Mouse (Mus musculus) heart, adult 9 months (tissue): Measurements from ENCODE around the gene Dek.
A peak's percentile ranks its signal among the peaks of the same experiment; 100 is the strongest.

ENCODE experiments used
- DNase-seq, 2 experiments: peaks; one replicate each; pipeline ENCODE4 v3.0.0; 2022; ENCODE audit warnings: low spot score in 2 of 2

Dek gene

GRCm38 (mm10) chr13:47105711-47106579, at the start of gene Dek:
TSS of gene Dek (minus strand) at chr13:47106201.
- DNase-seq = peak; percentile 88 to 89

DNA sequence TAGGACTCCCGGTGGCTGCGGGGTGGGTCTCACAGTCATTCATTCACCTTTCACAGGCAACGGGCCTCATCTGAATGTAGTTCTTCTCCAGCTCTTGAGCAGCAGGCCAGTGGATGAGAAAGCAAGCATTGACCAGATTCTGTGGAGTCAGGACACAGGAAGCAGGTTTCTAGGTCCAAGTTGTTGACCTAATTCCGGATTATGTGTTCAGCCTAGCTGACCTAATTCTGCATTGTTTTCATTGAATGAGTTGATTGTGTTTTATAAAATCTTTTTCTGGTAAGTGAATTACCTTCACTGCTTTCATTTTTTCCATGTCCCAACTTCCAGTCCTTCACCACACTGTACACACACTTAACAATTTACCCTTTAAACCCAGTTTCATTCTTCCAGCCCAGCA, 48.9 kb upstream of the Dek start:
- DNase-seq = no peak

- no peak for DNase-seq
Observed at GRCm38 (mm10) chr13:47153206-47153605, 47.2 kb upstream of the Dek start.

GRCm38 (mm10) chr13:47152390-47152789, 46.4 kb upstream of the Dek start:
- DNase-seq = peak; percentile 15 to 40

DNA sequence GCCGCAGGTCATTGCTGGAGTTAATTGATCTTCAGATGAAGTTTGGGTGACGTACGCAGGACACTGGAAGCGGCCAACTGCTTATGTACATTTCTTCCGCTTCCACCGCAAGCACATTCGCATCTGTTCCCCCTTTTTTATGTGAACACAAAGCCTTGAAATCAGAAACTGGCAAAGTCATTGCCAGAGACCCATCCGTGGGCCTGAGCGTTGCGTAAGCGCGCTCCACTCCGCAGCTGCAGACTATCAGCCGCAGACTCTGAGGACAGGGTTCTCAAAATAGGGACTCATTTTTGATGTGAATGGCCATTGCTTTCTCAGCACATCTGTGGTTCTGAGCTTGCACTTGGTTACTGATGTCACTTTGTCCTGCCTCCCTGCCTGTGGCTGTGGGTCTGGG, 45.1 kb upstream of the Dek start:
- peak; percentile 24 to 56 for DNase-seq

DNA sequence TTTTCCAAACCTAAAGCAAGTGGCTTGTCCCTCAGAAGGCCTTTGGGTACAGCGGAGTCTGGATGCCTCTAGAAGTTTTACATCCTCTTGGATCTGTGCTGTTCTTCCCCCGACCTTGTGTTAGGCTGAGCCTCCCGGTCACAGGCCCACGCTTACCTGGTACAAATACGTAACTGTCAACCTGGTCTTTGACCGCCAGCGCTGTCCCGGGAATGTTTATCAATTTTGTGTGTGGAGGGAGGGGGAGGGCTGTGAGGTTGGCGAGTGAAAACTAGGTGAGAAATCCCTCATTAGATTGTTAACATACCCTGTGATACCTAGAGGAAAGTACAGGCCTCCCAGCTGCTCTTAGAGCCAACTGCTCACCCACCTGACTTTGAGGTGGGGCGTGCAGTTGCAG, 44.0 kb upstream of the Dek start:
- DNase-seq = no peak

DNA sequence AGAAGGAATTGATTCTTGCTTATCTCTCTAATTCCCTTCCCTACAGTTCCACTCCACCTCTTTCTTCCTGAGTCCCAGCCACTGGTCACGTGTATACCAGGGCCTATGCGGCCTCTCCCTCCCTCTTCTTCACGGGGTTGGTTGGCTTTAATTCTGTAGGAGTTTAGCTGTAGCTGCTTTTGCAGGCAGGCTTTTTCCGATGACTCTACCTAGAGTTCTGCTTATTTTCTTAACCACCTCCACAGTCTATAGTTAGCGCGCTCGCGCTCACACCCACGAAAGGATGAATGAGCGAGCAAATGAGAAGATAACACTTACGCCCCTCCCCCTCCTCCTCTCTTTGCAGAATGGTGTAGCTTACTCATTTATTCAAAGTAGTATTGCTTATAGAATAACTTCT, 42.6 kb upstream of the Dek start:
- DNase-seq = peak; percentile 13 to 15

- no peak for DNase-seq
Observed at GRCm38 (mm10) chr13:47146388-47146787, 40.4 kb upstream of the Dek start.

DNA sequence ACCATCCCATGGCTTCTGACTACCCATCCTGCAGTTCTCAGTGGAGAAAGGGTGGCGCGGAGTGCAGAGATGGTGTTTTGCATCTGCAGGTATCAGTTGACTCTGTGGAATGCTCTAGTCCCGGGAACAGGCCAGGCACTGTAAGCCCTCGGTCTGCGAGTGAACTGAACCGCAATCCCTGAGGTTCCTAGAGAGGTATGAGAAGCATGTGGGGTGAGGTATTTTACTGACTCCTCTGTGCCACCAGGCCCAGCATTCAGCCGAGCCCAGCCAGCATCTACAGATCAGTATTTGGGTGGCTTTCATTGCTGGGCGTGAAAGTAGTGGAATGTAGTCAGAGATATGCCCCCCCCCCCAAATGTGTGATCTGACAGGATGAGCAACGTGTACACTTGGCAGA, 39.9 kb upstream of the Dek start:
- no peak for DNase-seq

- no peak for DNase-seq
Observed at GRCm38 (mm10) chr13:47142764-47143163, 36.8 kb upstream of the Dek start.

DNA sequence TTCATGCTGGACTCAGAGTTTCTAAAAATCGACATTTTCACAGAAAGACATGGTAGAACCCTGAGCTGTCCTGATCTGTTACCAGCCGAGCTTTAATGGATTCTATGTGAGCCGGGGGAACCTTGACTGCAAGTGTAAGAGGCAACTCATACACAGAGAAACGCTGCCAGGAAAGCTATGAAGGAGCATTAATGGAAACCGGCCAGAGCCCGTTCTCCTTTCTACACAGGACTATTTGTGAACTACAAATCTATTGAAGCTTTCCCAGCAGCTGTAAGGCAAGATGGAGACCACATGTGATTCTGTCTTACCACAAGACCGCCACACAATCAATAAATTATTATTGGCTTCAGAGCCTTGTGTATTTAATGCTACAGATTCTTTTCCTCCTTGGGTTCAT, 29.7 kb upstream of the Dek start:
- no peak for DNase-seq

GRCm38 (mm10) chr13:47134836-47135235, 28.8 kb upstream of the Dek start:
- no peak for DNase-seq

- no peak for DNase-seq
Observed at GRCm38 (mm10) chr13:47133058-47133457, 27.1 kb upstream of the Dek start.

DNA sequence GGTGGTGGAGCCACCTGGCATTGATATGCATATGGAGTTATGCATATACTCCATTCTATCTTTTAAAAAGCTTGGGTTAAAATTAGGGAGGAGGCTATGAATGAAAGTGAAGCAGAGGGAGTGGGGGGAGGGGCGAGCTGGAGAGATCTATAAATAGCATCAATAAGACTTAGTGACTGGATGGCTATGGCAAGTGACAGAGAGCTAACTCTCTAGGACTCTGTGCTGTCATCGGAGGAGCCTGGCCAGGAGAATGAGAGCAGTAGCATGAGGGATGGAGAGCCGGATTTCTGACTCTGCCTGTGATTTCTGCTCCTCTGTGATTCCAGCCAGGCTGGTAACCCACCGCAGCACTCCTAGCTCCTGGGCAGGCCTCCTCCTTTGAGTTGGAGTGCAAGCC, 23.1 kb upstream of the Dek start:
- no peak for DNase-seq

- no peak for DNase-seq
Observed at GRCm38 (mm10) chr13:47125595-47125994, 19.6 kb upstream of the Dek start.

DNA sequence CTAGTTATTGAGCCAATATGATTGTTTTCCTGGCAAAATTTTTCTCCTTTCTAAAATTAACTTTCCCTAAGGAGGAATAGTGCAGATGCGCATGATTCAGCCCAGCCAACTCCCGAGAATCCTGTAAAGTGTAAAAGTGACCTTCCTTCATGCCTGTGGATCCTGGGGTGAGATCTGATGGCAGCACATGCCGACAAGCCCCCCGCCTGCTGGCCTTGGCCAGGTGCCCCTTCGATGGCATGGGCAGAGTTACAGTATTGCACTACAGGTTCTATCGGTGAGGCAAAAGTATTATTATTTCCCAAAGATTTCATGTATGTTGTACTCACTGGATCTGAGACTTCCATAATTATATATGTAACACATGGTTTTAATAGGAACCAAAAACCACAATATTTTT, 19.0 kb upstream of the Dek start:
- DNase-seq = no peak

GRCm38 (mm10) chr13:47124449-47124848, 18.4 kb upstream of the Dek start:
- no peak for DNase-seq

DNA sequence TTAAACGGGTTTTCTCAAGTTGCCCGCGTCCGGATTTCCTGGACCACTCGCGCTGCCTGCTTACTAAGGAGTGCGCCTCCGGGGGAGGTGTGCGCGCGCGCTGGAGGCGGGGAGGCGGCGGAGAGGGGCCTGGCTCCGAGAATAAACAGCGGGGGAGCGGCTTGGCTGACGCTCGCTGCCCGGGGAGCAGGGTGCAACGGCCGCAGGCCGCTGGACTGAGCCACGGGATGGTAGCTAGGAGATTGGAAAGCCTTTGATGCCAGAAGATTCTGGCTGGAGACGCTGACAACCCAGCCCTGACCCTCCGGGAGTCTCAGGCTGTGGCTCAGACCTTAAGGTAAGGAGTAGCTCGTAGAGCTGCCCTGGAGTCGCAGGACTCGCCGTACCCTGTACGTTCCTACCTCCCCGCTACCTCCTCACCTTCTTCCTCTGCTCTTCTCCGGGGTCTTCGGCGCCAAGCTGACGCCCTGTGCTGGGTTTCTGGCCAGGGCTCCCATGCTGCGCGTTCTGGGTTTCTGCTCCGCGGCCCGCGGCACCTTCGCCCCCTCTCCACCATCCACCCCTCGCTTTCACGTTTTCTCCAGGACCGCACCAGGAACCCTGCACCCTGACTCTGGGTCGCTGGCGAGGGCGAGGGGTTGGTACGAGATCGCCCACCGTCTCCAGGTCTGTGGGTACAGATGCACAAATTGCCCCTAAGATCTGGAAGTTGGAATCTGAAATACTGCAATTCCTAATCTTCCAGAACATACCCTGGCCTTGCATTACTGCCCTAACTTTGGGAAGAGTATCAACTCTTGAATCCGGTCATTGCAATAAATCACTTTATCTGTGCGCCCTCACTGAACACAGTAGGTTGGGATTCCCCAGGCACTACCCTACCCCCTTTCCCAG, 16.8 kb upstream of the Dek start, which contains the start of gene Rnf144b:
TSS of gene Rnf144b (plus strand) at position 120 of the 894 bp plus-strand sequence.
- peak in 1 of 2 experiments; percentile 13 for DNase-seq

- no peak for DNase-seq
Observed at GRCm38 (mm10) chr13:47121333-47121889, 15.4 kb upstream of the Dek start.

DNA sequence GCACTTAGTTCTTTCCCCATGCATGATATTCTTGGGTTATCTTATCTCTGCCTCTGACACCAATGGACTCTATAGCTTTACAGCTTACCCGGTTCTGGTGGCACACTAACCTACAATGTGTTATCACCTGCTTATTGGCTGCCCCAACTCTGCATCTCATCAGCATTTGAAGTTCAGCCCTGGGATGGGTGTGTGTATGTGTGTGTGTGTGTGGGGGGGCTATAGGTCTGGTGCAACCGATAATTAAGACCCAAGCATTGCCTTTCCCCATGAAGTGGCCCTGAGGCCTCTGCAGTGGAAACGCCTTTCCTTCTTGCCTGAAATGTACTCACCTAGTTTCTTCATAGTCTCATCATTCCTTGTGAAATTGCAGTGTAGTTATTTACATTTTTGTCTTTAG, 10.0 kb upstream of the Dek start:
- DNase-seq = no peak

DNA sequence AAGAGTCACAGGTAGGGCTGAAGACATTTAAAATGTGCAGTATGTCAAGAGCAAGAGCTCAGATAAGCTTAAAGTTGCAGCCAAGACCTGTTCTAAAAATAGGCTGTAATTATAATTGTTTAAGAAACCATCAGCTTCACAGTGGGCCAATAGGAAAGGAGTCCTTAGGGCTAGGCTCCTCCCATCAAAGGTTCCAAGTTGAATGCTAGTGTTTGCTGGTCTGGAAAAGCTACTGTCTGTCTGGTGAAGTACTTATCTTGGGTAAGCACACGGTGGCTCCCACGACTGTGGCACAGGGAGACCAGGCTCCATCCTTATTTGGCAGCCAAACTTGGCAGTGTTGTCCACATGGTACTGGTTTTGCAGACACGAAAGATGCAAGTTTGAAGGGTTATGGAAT, 6.9 kb upstream of the Dek start:
- DNase-seq = no peak

- DNase-seq = no peak
Observed at GRCm38 (mm10) chr13:47112056-47112455, 6.1 kb upstream of the Dek start.
